Mouse (Mus musculus): ENCODE measurements at regions not wholly inside any gene's neighbourhood (a gene's known extent, or its start where the extent isn't known, plus 50 kb on each side); places are given as distances from the start of the nearest gene placed in this dataset.

- Histone ChIP-seq H3K4me1 (ENCODE audit: control insufficient read depth, insufficient read depth, low read length) (no peaks in the 10 kb centered on the region), H3K9me3 (replicated peaks; ENCODE audit: control insufficient read depth, low read length) (no peaks in the 10 kb centered on the region), H3K9ac (ENCODE audit: low read length) (no peak overlapping the region), H3K36me3 (ENCODE audit: control insufficient read depth, insufficient read depth, low read length) (no peaks in the 10 kb centered on the region), H3K4me3 (replicated peaks; ENCODE audit: low read length) (no peak overlapping the region), H3K27ac (ENCODE audit: low read length) (no peak overlapping the region), H3K27me3 (ENCODE audit: control insufficient read depth, insufficient read depth, low read length) (no peaks in the 10 kb centered on the region), H3K4me2 (ENCODE audit: low read depth, low read length) (no peak overlapping the region)
- WGBS, result 89% methylated on average over 13 of the region's 13 CpGs
- ATAC-seq (ENCODE audit: insufficient read depth, low FRiP score), result no peak
These were observed 164.6 kb upstream of the Tle3 start for GRCm38 (mm10) chr9:61207423-61208150.

GRCm38 (mm10) chr9:61211627-61212026, 160.5 kb upstream of the Tle3 start:
- H3K9ac ChIP-seq (ENCODE audit: low read length), result no peak overlapping the region
- no peak overlapping the region for H3K27ac ChIP-seq (ENCODE audit: low read length)
- no peak for ATAC-seq (ENCODE audit: insufficient read depth, low FRiP score)
- no peaks in the 10 kb centered on the region for H3K4me1 ChIP-seq (ENCODE audit: control insufficient read depth, insufficient read depth, low read length)
- H3K27me3 ChIP-seq (ENCODE audit: control insufficient read depth, insufficient read depth, low read length), result no peaks in the 10 kb centered on the region
- WGBS, result 58% methylated on average over 4 of the region's 4 CpGs
- no peak overlapping the region for H3K4me3 ChIP-seq (replicated peaks; ENCODE audit: low read length)
- no peaks in the 10 kb centered on the region for H3K36me3 ChIP-seq (ENCODE audit: control insufficient read depth, insufficient read depth, low read length)
- H3K9me3 ChIP-seq (replicated peaks; ENCODE audit: control insufficient read depth, low read length), result no peaks in the 10 kb centered on the region
- H3K4me2 ChIP-seq (ENCODE audit: low read depth, low read length), result no peak overlapping the region

- H3K4me2 ChIP-seq (ENCODE audit: low read depth, low read length), result no peak overlapping the region
- H3K27ac ChIP-seq (ENCODE audit: low read length), result no peak overlapping the region
- peak; percentile 75; the same call in 1 of the 2 replicates for ATAC-seq (ENCODE audit: insufficient read depth, low FRiP score)
These were observed 157.2 kb upstream of the Tle3 start for GRCm38 (mm10) chr9:61214943-61215342.

GRCm38 (mm10) chr9:61216012-61216770, 156.0 kb upstream of the Tle3 start:
- H3K4me3 ChIP-seq (replicated peaks; ENCODE audit: low read length), result no peak overlapping the region
- H3K36me3 ChIP-seq (ENCODE audit: control insufficient read depth, insufficient read depth, low read length), result no peaks in the 10 kb centered on the region
- H3K27me3 ChIP-seq (ENCODE audit: control insufficient read depth, insufficient read depth, low read length), result no peaks in the 10 kb centered on the region
- H3K27ac ChIP-seq (ENCODE audit: low read length), result no peak overlapping the region
- WGBS, result 80% methylated on average over 13 of the region's 13 CpGs
- ATAC-seq (ENCODE audit: insufficient read depth, low FRiP score), result no peak
- no peak overlapping the region for H3K4me2 ChIP-seq (ENCODE audit: low read depth, low read length)
- H3K9me3 ChIP-seq (replicated peaks; ENCODE audit: control insufficient read depth, low read length), result no peaks in the 10 kb centered on the region
- H3K9ac ChIP-seq (ENCODE audit: low read length), result no peak overlapping the region
- no peaks in the 10 kb centered on the region for H3K4me1 ChIP-seq (ENCODE audit: control insufficient read depth, insufficient read depth, low read length)

More at GRCm38 (mm10) chr9:61214943-61215342, 157.2 kb upstream of the Tle3 start:
- Histone ChIP-seq H3K4me3 (replicated peaks; ENCODE audit: low read length) (no peak overlapping the region), H3K9me3 (replicated peaks; ENCODE audit: control insufficient read depth, low read length) (no peaks in the 10 kb centered on the region), H3K9ac (ENCODE audit: low read length) (no peak overlapping the region), H3K4me1 (ENCODE audit: control insufficient read depth, insufficient read depth, low read length) (no peaks in the 10 kb centered on the region), H3K36me3 (ENCODE audit: control insufficient read depth, insufficient read depth, low read length) (no peaks in the 10 kb centered on the region), H3K27me3 (ENCODE audit: control insufficient read depth, insufficient read depth, low read length) (no peaks in the 10 kb centered on the region)
- 27% methylated on average over 6 of the region's 6 CpGs for WGBS

- Histone ChIP-seq H3K27ac (ENCODE audit: low read length) (no peak overlapping the region), H3K36me3 (ENCODE audit: control insufficient read depth, insufficient read depth, low read length) (no peaks in the 10 kb centered on the region), H3K4me2 (ENCODE audit: low read depth, low read length) (no peak overlapping the region), H3K9ac (ENCODE audit: low read length) (no peak overlapping the region), H3K27me3 (ENCODE audit: control insufficient read depth, insufficient read depth, low read length) (no peaks in the 10 kb centered on the region), H3K4me1 (ENCODE audit: control insufficient read depth, insufficient read depth, low read length) (no peaks in the 10 kb centered on the region), H3K9me3 (replicated peaks; ENCODE audit: control insufficient read depth, low read length) (no peaks in the 10 kb centered on the region), H3K4me3 (replicated peaks; ENCODE audit: low read length) (no peak overlapping the region)
- WGBS, result 85% methylated on average over 9 of the region's 9 CpGs
- no peak for ATAC-seq (ENCODE audit: insufficient read depth, low FRiP score)
These were observed 152.1 kb upstream of the Tle3 start for GRCm38 (mm10) chr9:61220017-61220416.

GRCm38 (mm10) chr9:61222212-61223003, 149.8 kb upstream of the Tle3 start:
- WGBS, result 92% methylated on average over 18 of the region's 18 CpGs
- Histone ChIP-seq H3K27me3 (ENCODE audit: control insufficient read depth, insufficient read depth, low read length) (no peaks in the 10 kb centered on the region), H3K4me1 (ENCODE audit: control insufficient read depth, insufficient read depth, low read length) (0 out of 2 replicates have a peak, but pooled peaks cover under 1% of the 10 kb centered on the region)

GRCm38 (mm10) chr9:61225020-61225652, 147.0 kb upstream of the Tle3 start:
- ATAC-seq (ENCODE audit: insufficient read depth, low FRiP score), result no peak
- Histone ChIP-seq H3K27ac (ENCODE audit: low read length) (no peak overlapping the region), H3K36me3 (ENCODE audit: control insufficient read depth, insufficient read depth, low read length) (no peaks in the 10 kb centered on the region), H3K9ac (ENCODE audit: low read length) (no peak overlapping the region), H3K4me3 (replicated peaks; ENCODE audit: low read length) (no peak overlapping the region), H3K9me3 (replicated peaks; ENCODE audit: control insufficient read depth, low read length) (no peaks in the 10 kb centered on the region), H3K4me1 (ENCODE audit: control insufficient read depth, insufficient read depth, low read length) (0 out of 2 replicates have a peak, but pooled peaks cover 3% of the 10 kb centered on the region), H3K27me3 (ENCODE audit: control insufficient read depth, insufficient read depth, low read length) (no peaks in the 10 kb centered on the region), H3K4me2 (ENCODE audit: low read depth, low read length) (no peak overlapping the region)
- 74% methylated on average over 4 of the region's 4 CpGs for WGBS

More at GRCm38 (mm10) chr9:61222212-61223003, 149.8 kb upstream of the Tle3 start:
- H3K4me3 ChIP-seq (replicated peaks; ENCODE audit: low read length), result no peak overlapping the region
- H3K4me2 ChIP-seq (ENCODE audit: low read depth, low read length), result no peak overlapping the region
- no peak overlapping the region for H3K27ac ChIP-seq (ENCODE audit: low read length)
- H3K9me3 ChIP-seq (replicated peaks; ENCODE audit: control insufficient read depth, low read length), result no peaks in the 10 kb centered on the region
- H3K9ac ChIP-seq (ENCODE audit: low read length), result no peak overlapping the region
- ATAC-seq (ENCODE audit: insufficient read depth, low FRiP score), result no peak
- H3K36me3 ChIP-seq (ENCODE audit: control insufficient read depth, insufficient read depth, low read length), result no peaks in the 10 kb centered on the region

- Histone ChIP-seq H3K36me3 (ENCODE audit: control insufficient read depth, insufficient read depth, low read length) (no peaks in the 10 kb centered on the region), H3K4me2 (ENCODE audit: low read depth, low read length) (no peak overlapping the region), H3K9me3 (replicated peaks; ENCODE audit: control insufficient read depth, low read length) (no peaks in the 10 kb centered on the region), H3K27ac (ENCODE audit: low read length) (no peak overlapping the region), H3K27me3 (ENCODE audit: control insufficient read depth, insufficient read depth, low read length) (no peaks in the 10 kb centered on the region), H3K4me3 (replicated peaks; ENCODE audit: low read length) (no peak overlapping the region), H3K4me1 (ENCODE audit: control insufficient read depth, insufficient read depth, low read length) (0 out of 2 replicates have a peak, but pooled peaks cover 3% of the 10 kb centered on the region), H3K9ac (ENCODE audit: low read length) (no peak overlapping the region)
- no peak for ATAC-seq (ENCODE audit: insufficient read depth, low FRiP score)
- 90% methylated on average over 1 of the region's 1 CpGs for WGBS
These were observed 146.3 kb upstream of the Tle3 start for GRCm38 (mm10) chr9:61225882-61226281.

Measured in stomach, embryonic 16.5 days (tissue).